9 mouse cellular contexts compared by ENCODE assay signal in genomic region chr1:40544650-40545049, GRCm38 (mm10). TPM values are rescaled to one million over a fixed set of nuclear protein-coding genes. Genes with fewer than 3 reads are reported as not detected.
DNase-seq lines count a peak whose midpoint lies in the region; ATAC-seq lines count a peak whose summit lies in the region.
"Had no signal": no experiment of that assay in that cellular context is flagged by ENCODE, and none has a peak within 500 bp of the region (broad histone marks: within the 10 kb centered on the region; RNA-seq: fewer than 3 reads in every experiment).

No protein-coding gene starts in this region.

- H3K4me2 ChIP-seq in hindbrain, embryonic 14.5 days (replicated peaks): no peak overlapping the region

- no peak overlapping the region for H3K27ac ChIP-seq in hindbrain, embryonic 14.5 days

- H3K9ac ChIP-seq in hindbrain, embryonic 14.5 days: no peak overlapping the region

- intact Hi-C loops in left cerebral cortex, postnatal 4 days (cut with DNase I): loop anchor here (10.0 kb wide), 1 partner anchor 430 kb away; no protein-coding TSS in a partner anchor

- 0% methylated on average over 2 of the region's 2 CpGs for WGBS in hindbrain, embryonic 14.5 days

- ATAC-seq in hindbrain, embryonic 14.5 days (ENCODE audit: low FRiP score): no peak
- no peak for ATAC-seq in activated CD4-positive, CD25-positive, alpha-beta regulatory T cell, adult 4 months

- no peaks in the 10 kb centered on the region for H3K36me3 ChIP-seq in hindbrain, embryonic 14.5 days (replicated peaks; ENCODE audit: control insufficient read depth, insufficient read depth)

- H3K9me3 ChIP-seq in hindbrain, embryonic 14.5 days (ENCODE audit: control insufficient read depth, low read length): no peaks in the 10 kb centered on the region

- peak; percentile 6 for DNase-seq in ovary, postnatal 36 days (ENCODE audit: low spot score)
- no peak for DNase-seq in ovary, adult 18-20 months (ENCODE audit: low spot score)
- DNase-seq in ZHBTc4 (ENCODE audit: low read depth, low spot score): peak; percentile 64
- peak; percentile 84 for DNase-seq in embryo, embryonic 10.5 days (ENCODE audit: low spot score)
- peak; percentile 90 for DNase-seq in hindbrain, embryonic 14.5 days (ENCODE audit: low spot score)
- peak; percentile 54 for DNase-seq in left cerebral cortex, postnatal 4 days
- peak; percentile 39 for DNase-seq in retina, adult 2 months (ENCODE audit: low read depth, low spot score)

- H3K4me1 ChIP-seq in hindbrain, embryonic 14.5 days (replicated peaks; ENCODE audit: control insufficient read depth, insufficient read depth, low read length): 0 out of 2 replicates have a peak, but pooled peaks cover 3% of the 10 kb centered on the region

- no peak overlapping the region for H3K4me3 ChIP-seq in hindbrain, embryonic 14.5 days (replicated peaks; ENCODE audit: low read length)

- no peaks in the 10 kb centered on the region for H3K27me3 ChIP-seq in hindbrain, embryonic 14.5 days (ENCODE audit: control insufficient read depth, insufficient read depth, low read length)

RNA-seq across cellular contexts. Expression of gene Il18rap, which starts 29.5 kb away (rescaled TPM):
- 0.04 and 0.13 TPM in 2 replicates for polyA plus RNA-seq in hindbrain, embryonic 14.5 days (2014; fragmentation: Nextera tagmentation; extraction: Ambion mirVana)
- under 1 TPM; 0.12 TPM for total RNA-seq in left cerebral cortex, postnatal 4 days (2021)
- 10 to 100 TPM; 19.6 to 23.5 TPM for polyA plus RNA-seq in activated CD4-positive, CD25-positive, alpha-beta regulatory T cell, adult 4 months (2017; shearing (Covaris generic))
- polyA plus RNA-seq: heart, embryonic 14.5 days had no signal

RNA-seq across cellular contexts. Expression of gene Slc9a4, which starts 35.2 kb away (rescaled TPM):
- polyA plus RNA-seq in hindbrain, embryonic 14.5 days (2014; fragmentation: Nextera tagmentation; extraction: Ambion mirVana): 0.39 TPM in 1 of 2 replicates, not detected in the other
- 1 to 10 TPM in 1 of 2 experiments, under 1 TPM in 1; 0.24 to 1.8 TPM for total RNA-seq in left cerebral cortex, postnatal 4 days (2021)
- not detected for polyA plus RNA-seq in activated CD4-positive, CD25-positive, alpha-beta regulatory T cell, adult 4 months (2017; shearing (Covaris generic))
- polyA plus RNA-seq: heart, embryonic 14.5 days had no signal

Comparison
In these comparisons a context has a peak if more than half of its experiments do, and no peak if none do; other contexts are left out.
1. RNA of gene Il18rap, which starts 29.5 kb away (polyA plus RNA-seq): 19.6 to 23.5 TPM in activated CD4-positive, CD25-positive, alpha-beta regulatory T cell, adult 4 months; 0.04 to 0.13 TPM in hindbrain, embryonic 14.5 days; every median in the first group is over 10 times any median in the second.